Mouse (Mus musculus): ENCODE results near the gene Pitx3.
"Not testable (repeated sequence)": the region's sequence is repeated elsewhere in the genome, so short reads cannot be mapped to it uniquely, and the experiment has no call there.

The Pitx3 gene

DNA sequence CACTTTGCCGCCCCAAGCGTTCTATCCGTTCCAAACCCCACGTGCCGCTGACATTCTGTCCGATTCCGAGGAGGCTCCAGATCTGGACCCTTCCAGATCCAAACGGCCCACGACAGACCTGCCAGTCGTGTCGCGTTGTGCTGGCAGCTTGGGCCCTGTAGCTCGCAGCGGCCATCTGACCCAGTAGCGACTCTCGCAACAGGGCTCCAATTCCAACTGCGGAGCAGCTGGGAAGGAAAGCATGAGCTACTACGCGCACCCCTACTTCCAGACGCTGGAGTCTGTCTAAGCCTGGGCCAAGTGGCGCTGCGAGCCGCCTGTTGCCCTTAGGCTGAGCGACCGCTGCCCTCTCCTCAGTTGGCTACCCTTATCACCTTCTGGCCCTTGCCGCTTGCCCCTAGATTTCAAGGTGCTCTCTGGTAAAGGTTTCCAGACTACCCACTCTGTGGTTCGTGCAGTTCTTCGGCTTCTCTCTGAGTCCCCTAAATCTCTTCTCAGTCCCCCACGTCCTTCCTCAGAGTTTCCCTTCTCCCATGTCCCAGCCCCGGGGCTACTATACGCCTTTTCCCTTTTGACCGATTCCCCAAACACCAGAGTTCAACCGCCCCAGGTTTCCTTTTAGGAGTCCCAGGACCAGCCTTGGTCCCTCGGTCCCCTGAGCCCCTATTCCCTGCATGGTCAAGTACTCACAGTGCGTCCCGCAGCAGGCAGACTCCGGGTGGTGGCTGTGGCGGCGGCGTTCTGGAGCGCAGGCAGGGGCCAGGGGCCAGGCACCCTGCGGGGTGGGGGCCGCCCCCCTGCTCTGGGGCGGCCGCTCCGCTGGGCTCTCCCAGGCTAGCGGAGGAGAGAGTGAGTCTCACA lies at the start of gene Pitx3:
Pitx3 (minus strand) TSS at position 816 of the 861 bp plus-strand sequence.
- DNase-seq (ENCODE audit: low read depth), result no peak

DNA sequence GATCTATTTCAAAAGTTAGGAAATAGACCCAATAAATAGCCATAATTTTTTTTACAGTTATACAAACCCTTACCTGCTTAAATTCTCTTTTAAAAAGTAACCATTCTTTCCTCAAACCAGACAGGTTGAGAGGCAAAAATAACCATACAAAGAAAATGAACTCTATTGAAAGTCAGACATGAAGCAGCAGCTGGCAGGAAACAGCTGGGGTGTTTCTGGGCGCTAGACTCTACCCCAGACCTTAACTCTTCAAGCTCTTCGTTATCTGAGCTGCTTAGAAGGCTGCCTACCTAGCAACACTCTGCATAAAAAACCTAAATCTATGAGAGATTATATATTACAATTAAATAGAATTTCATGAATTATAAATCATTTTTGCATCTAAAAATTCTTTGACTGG lies 39.1 kb upstream of the Pitx3 start:
- DNase-seq (ENCODE audit: low read depth), result no peak

DNA sequence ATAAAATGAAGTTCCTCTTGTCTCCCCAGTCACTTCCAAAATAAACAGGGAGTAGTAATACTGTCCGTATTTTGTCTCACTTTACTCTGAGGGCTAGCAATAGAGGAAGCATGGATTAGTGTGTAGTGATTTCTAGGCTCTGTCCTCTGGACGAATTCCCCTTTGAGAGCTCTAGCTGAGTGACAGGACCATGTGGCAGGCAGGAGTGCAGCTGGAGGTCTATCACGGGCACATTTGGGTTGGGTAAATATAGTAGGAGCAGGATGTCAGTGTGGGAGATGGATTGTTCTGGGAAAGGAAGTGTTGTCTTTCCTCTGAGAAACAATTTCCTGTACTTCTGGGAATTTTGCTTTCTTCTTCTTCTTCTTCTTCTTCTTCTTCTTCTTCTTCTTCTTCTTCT lies 38.5 kb upstream of the Pitx3 start:
- no peak for DNase-seq (ENCODE audit: low read depth)

GRCm38 (mm10) chr19:46182241-46182640 lies 34.1 kb upstream of the Pitx3 start:
- no peak for DNase-seq (ENCODE audit: low read depth)

DNA sequence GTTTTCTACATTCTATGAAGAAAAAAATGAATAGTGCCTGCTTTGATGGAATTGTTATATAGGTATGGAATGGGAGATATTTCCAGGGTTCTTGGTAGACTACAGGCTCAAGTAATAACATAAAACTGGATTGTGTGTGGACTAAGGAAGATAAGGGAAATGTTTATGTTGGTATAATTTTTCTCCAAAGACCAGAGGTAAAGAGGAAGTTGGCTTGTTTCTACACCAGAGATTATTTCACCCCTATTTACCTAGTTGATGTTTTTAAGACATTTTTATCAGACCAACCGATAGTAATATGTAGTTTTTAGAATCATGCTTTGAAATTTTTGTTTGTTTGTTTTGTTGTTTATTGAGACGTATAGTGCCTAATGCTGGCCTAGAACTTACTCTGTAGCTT lies 32.1 kb upstream of the Pitx3 start:
- DNase-seq (ENCODE audit: low read depth), result no peak

DNA sequence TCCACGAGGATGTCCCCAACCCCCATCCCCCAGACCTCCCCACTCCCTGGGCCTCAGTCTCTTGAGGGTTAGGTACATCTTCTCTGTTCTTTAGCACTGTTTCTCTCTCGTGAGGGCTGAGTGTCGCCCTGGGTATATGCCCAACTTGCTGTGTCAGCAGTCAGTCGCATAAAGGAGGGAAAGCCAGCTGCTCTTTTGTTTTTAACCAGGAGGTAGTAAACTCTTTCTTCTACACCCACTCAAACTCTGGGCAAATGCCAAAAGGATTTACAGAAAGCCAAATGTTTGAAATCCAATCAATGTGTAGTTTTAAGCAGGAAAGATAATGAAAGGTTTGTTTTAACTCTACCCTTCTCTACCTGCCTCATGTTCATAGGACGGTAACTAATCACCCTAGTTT lies 28.9 kb upstream of the Pitx3 start:
- DNase-seq (ENCODE audit: low read depth), result no peak

GRCm38 (mm10) chr19:46175173-46175572 lies 27.0 kb upstream of the Pitx3 start:
- DNase-seq (ENCODE audit: low read depth), result no peak

DNA sequence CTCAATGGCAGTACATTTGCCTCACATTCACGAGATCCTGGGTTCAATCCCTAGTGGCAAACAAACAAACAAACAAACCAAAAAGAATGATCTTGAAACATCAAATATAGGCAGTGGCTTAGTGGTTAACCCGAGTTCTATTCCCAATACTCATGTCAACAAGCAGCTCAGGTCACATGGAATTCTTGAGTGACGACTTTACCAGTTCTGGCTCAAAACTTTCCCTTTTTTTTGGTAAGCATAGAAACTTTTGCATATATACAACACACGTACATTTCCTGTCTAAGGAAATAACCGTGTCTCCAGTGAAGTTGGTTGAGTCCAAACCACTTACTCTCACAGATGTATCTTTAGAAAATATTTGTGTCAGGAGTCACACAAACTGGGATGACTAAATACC lies 24.4 kb upstream of the Pitx3 start:
- DNase-seq (ENCODE audit: low read depth), result peak; percentile 4

DNA sequence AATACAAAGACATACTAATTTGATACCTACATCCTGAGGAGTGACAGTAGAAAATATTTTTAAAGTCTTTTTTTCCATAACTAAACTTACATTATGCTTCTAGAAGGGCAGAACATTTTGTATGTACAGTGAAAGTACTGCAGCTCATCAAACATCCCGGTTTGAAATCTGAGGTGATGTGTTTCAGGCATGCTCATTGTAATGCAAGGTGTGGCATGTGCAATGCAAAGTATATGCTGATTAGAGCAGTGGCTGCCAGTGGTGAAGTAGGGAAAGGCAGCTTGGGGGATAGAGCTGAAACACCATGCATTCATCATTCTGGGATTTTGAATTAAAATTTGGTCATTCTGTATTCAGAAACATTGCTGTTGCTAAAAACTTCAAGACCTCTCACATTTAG lies 21.8 kb upstream of the Pitx3 start:
- no peak for DNase-seq (ENCODE audit: low read depth)

DNA sequence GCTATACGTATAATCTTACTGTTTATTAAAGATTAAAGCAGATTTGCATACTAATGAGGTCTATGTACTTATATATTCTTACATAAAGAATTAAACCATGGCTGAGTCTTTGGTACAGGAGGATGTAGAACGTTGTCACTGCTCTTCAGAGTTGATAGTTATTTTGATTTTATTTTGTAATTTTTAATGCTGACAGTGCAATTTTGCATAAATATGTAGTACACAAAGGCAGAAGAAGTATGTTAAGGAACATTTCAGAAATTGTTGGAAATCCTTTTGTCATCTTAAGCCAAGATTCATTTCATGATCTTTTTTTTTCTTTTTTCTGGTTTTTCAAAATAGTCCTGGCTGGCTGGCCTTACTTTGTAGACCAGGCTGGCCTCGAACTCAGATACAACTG lies 21.3 kb upstream of the Pitx3 start:
- no peak for DNase-seq (ENCODE audit: low read depth)

- not testable (repeated sequence) for DNase-seq (ENCODE audit: low read depth)
Observed at GRCm38 (mm10) chr19:46167169-46167568, 19.0 kb upstream of the Pitx3 start.

DNA sequence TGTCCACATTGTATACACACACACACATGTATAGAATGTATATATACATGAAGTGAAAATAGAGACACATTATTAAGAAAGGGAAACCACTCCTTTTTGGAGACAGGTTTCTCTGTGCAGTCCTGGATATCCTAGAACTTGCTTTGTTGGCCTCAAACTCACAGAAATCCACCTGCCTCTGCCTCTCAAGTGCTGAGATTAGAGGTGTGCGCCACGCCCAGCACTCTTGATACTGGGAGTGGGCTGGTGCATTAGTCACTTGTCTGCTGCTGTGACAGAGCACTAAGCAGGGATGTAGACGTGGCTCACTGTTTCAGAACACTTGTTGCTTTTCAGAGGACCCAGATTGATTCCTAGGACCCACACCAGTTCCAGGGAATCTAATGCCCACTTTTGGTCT lies 17.8 kb upstream of the Pitx3 start:
- DNase-seq (ENCODE audit: low read depth), result no peak

GRCm38 (mm10) chr19:46152127-46152803 lies 4.1 kb upstream of the Pitx3 start, which contains the start of gene Gbf1:
TSS of gene Gbf1 (plus strand) at chr19:46152509.
- DNase-seq (ENCODE audit: low read depth), result peak; percentile 99

GRCm38 (mm10) chr19:46149091-46149490 lies 965 bp upstream of the Pitx3 start:
- no peak for DNase-seq (ENCODE audit: low read depth)

DNA sequence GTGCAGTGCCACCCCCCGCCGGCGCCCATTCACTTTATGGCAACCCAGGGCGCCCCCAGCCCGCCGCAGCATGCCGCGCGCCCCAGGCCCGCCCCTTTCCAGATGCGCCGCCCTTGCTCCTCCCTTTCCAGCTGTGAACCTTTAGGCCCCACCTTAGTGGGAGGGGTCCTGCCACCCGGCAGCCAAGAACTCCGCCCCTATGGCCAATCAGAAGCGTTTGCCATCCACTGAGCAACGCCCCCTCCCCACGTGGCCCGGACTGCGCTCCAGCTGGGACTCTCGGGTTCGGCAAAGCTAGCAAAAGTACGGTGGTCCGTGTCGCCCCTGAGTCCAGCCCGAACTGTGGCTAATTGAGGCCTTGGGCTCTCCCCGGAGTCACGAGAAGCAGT lies 240 bp upstream of the Pitx3 start:
- DNase-seq (ENCODE audit: low read depth), result no peak

DNA sequence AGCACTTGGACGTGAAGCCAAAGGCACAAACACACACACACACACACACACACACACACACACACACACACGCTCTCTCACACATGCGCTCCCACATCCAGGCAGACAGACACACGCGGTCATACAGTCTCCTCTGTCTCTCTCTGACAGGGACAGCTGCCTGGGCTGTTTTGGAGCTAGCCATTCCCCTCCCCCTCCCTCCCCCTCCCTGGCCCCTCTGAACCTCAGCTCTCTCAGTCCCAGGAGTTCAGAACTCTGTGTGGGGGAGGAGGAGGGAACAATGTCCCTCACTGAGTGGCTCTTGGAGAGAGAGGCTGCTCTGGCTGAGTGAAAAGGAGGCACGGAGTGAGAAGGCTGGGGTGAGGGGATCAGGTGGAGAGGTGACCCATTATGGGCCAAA lies 7.0 kb downstream of the Pitx3 start:
- DNase-seq (ENCODE audit: low read depth), result no peak

DNA sequence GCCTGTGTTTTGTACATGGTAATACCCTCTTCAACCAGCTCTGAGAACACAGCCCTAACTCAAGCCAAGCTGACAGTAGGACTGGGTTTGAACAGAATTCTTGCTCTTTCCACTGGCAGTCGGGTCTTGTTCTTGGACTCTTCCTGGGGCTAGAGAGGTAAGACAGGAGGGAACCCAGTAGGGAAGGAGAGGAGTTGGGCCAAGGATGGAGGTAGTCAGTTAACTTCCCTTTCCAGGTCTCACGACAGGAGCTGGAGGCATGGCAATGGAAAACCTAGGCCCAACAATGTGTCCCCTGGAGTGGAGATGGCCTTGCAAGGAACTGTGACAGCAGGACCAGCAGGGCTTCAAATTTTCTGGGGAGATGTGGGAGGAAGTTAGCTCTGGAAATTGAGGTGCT lies 7.8 kb downstream of the Pitx3 start:
- DNase-seq (ENCODE audit: low read depth), result no peak

DNA sequence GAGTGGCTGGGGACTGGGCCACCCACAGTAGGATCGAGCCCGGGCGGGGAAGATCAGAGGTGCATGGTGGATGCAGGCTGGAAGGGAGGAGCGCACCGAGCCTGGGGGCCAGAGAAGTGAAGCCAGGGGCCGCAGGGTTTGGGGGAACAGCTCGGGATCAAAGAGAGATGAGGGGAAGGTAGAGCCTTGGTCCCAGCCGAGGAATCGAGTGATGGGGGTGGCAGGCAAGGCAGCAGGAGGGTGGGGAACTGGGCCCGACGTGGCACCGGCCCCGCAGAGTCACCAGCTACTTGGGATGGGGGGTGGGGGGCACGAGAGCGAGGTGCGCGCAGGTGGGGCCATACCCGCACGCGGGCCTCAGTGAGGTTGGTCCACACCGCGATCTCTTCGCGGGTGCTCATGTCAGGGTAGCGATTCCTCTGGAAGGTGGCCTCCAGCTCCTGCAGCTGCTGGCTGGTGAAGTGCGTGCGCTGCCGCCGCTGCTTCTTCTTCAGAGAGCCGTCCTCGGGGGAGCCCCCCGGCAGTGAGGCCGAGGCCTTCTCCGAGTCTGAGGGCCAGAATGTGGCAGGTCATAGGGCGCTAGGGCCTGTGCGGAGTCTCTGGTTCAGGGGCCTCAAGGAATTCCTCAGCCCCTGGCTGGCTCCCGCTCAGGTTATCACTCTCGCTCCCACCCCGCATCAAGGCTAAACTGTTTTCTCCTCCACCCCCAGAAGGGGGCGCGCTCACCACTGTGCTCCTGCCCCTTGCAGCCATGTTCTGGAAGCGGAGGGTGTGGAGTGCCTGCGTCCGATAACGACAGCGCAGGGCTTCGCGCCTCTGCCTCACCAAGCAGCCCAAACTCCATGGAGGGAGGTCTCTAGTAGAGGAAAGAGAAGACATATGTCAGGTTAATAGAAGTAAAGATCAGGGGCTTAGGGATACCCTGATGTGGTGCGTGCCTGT lies 11.2 kb downstream of the Pitx3 start:
- no peak for DNase-seq (ENCODE audit: low read depth)

GRCm38 (mm10) chr19:46135789-46136638 lies 12.1 kb downstream of the Pitx3 start:
- DNase-seq (ENCODE audit: low read depth), result no peak

DNA sequence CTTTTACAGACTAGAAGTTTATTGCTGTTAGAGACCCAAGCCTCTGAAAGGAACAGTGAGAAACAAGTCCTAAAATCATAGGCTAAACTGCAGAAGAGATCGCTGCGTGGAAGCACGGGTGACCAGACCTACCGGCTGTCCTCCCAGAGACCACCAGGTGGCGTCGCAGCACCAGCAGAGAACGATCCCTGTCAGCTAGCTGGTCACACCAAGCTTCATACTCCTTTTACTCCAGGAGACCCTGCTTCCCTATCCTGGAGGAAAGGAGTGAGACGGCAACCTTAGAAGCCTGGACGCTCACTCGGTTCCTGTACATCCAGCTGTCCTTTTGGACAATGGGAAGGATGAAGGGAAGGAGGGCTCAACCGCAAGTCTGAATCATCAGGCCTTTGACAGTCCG lies 12.8 kb downstream of the Pitx3 start:
- DNase-seq (ENCODE audit: low read depth), result peak; percentile 57

GRCm38 (mm10) chr19:46132577-46132976 lies 15.5 kb downstream of the Pitx3 start:
- no peak for DNase-seq (ENCODE audit: low read depth)
